Mouse (Mus musculus) heart, embryonic 14.5 days (tissue): ENCODE results near the gene Rd3. TPM values are rescaled to one million over a fixed set of nuclear protein-coding genes. Genes with fewer than 3 reads are reported as not detected.

Experiments used
- ATAC-seq: fragments of 200-750 bp; cut with Nextera tagmentation; 2 replicates; pipeline ENCODE4 v1.8.0; 2017; ENCODE audit warnings: low read depth, moderate TSS enrichment; ENCODE audit not compliant: insufficient number of reproducible peaks, insufficient read depth, low FRiP score
- H3K27ac ChIP-seq, 2 experiments: fragments of 200-500 bp in 1 of 2; fragments of 300-500 bp in 1 of 2; sonication (generic) in 1 of 2; replicated peaks in 1 of 2; 2 replicates each; pipeline ENCODE4 v1.5.1; 2012 to 2014; ENCODE audit warnings: low read depth in 2 of 2, low read length in 2 of 2, control low read depth in 1 of 2, mild to moderate bottlenecking in 1 of 2, mixed read lengths in 1 of 2; ENCODE audit not compliant: control insufficient read depth in 1 of 2, insufficient read depth in 1 of 2
- H3K27me3 ChIP-seq: fragments of 300-500 bp; sonication (generic); 2 replicates; pipeline ENCODE4 v1.6.1; 2014; ENCODE audit warnings: mild to moderate bottlenecking, low read length, control low read depth; ENCODE audit not compliant: control insufficient read depth, insufficient read depth
- H3K36me3 ChIP-seq: fragments of 300-500 bp; sonication (generic); 2 replicates; pipeline ENCODE4 v1.6.1; 2014; ENCODE audit warnings: mild to moderate bottlenecking, control low read depth, low read length, mixed read lengths; ENCODE audit not compliant: control insufficient read depth, insufficient read depth
- H3K4me1 ChIP-seq, 2 experiments: fragments of 200-500 bp in 1 of 2; fragments of 300-500 bp in 1 of 2; sonication (generic) in 1 of 2; 2 replicates each; pipeline ENCODE4 v1.6.1; 2012 to 2014; ENCODE audit warnings: low read length in 2 of 2, control low read depth in 1 of 2, mixed read lengths in 1 of 2; ENCODE audit not compliant: control insufficient read depth in 2 of 2, insufficient read depth in 2 of 2
- H3K4me2 ChIP-seq: fragments of 300-500 bp; sonication (generic); 2 replicates; pipeline ENCODE4 v1.6.1; 2014; ENCODE audit warnings: mild to moderate bottlenecking, low read length
- H3K4me3 ChIP-seq, 2 experiments: fragments of 200-500 bp in 1 of 2; fragments of 300-500 bp in 1 of 2; sonication (generic) in 1 of 2; 2 replicates each; pipeline ENCODE4 v1.5.1; 2012 to 2014; ENCODE audit warnings: low read length in 2 of 2, mild to moderate bottlenecking in 2 of 2, control low read depth in 1 of 2, low read depth in 1 of 2, moderate library complexity in 1 of 2; ENCODE audit not compliant: control insufficient read depth in 1 of 2, insufficient read depth in 1 of 2
- H3K9ac ChIP-seq: fragments of 300-500 bp; sonication (generic); 2 replicates; pipeline ENCODE4 v1.6.1; 2014; ENCODE audit warnings: mild to moderate bottlenecking, low read length
- H3K9me3 ChIP-seq: fragments of 300-500 bp; sonication (generic); 2 replicates; pipeline ENCODE4 v1.6.1; 2016; ENCODE audit warnings: low read length, control low read depth; ENCODE audit not compliant: control insufficient read depth
- WGBS: fragments of 180-500 bp; shearing (Covaris S2); extraction: QIAGEN DNeasy Blood & Tissue Kit; methylation state at CpG from one replicate; pipeline ENCODE4 v1.1.7; 2014; 5-methylcytosine and 5-hydroxymethylcytosine counted together
- polyA plus RNA-seq: library from polyadenylated mRNA; unstranded; fragments of >200 nt; fragmentation: Nextera tagmentation; extraction: Ambion mirVana; gene quantifications from 2 replicates; pipeline ENCODE4 v1.2.1, GENCODE M21; 2014

The Rd3 gene
- polyA plus RNA-seq, 1 experiment from 2014 or later: 7.0 TPM

GRCm38 (mm10) chr1:191987481-191987769, 10.3 kb downstream of the Rd3 start:
- Histone ChIP-seq H3K9ac (no peak overlapping the region), H3K9me3 (no peaks in the 10 kb centered on the region), H3K4me2 (no peak overlapping the region), H3K36me3 (no peaks in the 10 kb centered on the region), H3K27me3 (no peaks in the 10 kb centered on the region), H3K4me3 (no peak overlapping the region), H3K4me1 (peaks cover 6 to 24% of the 10 kb centered on the region in 2 experiments), H3K27ac (no peak overlapping the region)
- 54% methylated on average over 5 of the region's 5 CpGs for WGBS
- ATAC-seq: no peak

GRCm38 (mm10) chr1:191988646-191989045, 11.5 kb downstream of the Rd3 start:
- no peaks in the 10 kb centered on the region for H3K27me3 ChIP-seq
- H3K9me3 ChIP-seq: no peaks in the 10 kb centered on the region
- no peak overlapping the region for H3K9ac ChIP-seq
- ATAC-seq: no peak
- peak overlapping the region; percentile 72; the same call in 1 of the 2 replicates for H3K4me2 ChIP-seq
- H3K4me1 ChIP-seq: peaks cover 9 to 25% of the 10 kb centered on the region in 2 experiments
- no peaks in the 10 kb centered on the region for H3K36me3 ChIP-seq
- peak overlapping the region; percentile 75 to 91 for H3K27ac ChIP-seq
- no peak overlapping the region for H3K4me3 ChIP-seq
- WGBS: 42% methylated on average over 3 of the region's 3 CpGs

DNA sequence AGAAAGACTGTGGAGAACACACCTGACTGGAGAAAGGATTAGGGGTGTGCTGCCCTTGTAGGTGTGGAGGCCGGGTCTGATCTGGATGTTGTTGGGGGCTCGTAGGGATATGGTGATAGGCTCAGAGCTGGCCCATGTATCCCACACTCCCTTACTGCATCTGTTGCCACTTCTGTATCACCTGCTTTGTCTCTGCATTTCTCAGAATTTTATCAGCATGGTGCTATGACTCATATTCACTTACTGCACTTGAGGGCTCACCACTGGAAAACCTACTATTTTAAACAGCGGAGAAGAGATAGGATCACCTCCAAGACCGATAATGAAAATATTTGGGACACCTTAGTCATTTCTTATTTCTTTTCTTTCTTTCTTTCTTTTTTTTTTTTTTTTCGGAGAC, 11.9 kb downstream of the Rd3 start:
- no peak overlapping the region for H3K4me3 ChIP-seq
- H3K27me3 ChIP-seq: no peaks in the 10 kb centered on the region
- peak overlapping the region; percentile 72 for H3K4me2 ChIP-seq
- H3K9ac ChIP-seq: no peak overlapping the region
- H3K36me3 ChIP-seq: no peaks in the 10 kb centered on the region
- no peaks in the 10 kb centered on the region for H3K9me3 ChIP-seq
- ATAC-seq: no peak
- H3K4me1 ChIP-seq: peaks cover 9 to 25% of the 10 kb centered on the region in 2 experiments
- H3K27ac ChIP-seq: peak overlapping the region; percentile 75 to 91
- WGBS: 44% methylated on average over 5 of the region's 5 CpGs

DNA sequence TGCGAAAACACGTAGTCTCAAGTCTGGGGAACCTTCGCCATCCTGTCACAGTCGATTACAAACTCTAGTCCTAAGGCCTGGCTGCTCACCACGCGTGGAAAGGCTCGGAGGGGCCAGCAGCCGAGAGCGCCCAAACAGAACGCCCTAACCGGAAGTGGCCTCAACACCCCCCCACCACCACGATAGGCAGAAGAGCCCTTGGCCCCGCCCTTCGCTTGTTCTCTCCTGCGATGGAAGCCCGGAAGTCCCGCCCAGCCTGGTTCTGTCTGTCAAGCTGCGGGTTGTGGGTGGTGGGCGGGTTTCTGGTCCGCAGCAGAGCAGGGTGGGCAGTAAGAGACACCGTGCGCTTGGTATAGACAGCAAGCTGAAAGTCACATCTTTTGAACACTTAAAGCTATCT, 12.8 kb downstream of the Rd3 start:
- no peaks in the 10 kb centered on the region for H3K36me3 ChIP-seq
- WGBS: under 1% methylated on average over 22 of the region's 22 CpGs
- peak overlapping the region; percentile 62 to 66 for H3K4me3 ChIP-seq
- H3K27ac ChIP-seq: peak overlapping the region; percentile 84 to 91
- H3K9ac ChIP-seq: peak overlapping the region; percentile 81
- H3K4me1 ChIP-seq: peaks cover 9 to 30% of the 10 kb centered on the region in 2 experiments
- peak overlapping the region; percentile 72 for H3K4me2 ChIP-seq
- ATAC-seq: peak; percentile 87
- no peaks in the 10 kb centered on the region for H3K27me3 ChIP-seq
- H3K9me3 ChIP-seq: no peaks in the 10 kb centered on the region

DNA sequence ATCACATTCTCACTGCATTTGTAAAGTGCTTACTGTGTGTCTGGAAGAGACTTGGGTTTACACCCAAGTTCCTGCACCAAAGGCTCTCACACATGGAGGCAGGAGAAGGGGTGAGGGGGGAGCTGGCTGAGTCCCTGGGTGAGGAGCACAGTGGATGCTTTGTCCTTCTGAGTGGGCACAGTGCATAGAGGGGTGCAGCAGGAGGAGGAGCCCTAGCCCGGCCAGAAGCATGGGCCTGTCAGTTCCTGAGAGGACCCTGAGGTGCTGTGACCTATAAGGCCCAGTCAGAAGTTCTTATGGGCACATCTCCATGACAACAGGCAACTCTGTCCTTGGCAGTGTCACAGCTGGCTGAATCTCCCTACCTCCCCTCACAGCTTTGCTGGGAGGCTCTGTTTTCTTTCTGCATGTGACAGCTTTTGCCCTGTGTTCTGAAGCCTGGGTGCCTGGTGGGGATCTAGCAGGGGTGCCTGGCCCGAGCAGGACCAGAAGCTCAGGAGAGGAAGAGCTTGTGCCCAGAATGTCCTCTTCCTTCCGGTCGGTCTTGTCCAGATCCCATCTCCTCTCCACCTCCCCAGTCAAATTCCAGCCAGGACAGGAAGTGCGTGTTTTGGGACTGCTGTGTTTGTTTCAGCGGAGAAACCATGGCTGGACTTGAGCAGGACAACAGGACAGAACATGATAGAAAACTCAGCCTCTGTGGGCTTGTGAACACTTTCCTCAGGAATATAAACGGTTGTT, 15.0 kb downstream of the Rd3 start:
- no peak overlapping the region; a peak in 1 of 4 replicates for H3K27ac ChIP-seq
- no peak overlapping the region for H3K4me3 ChIP-seq
- ATAC-seq: no peak
- WGBS: 50% methylated on average over 7 of the region's 7 CpGs
- H3K36me3 ChIP-seq: peaks cover 14% of the 10 kb centered on the region; the same call in 1 of the 2 replicates
- H3K4me1 ChIP-seq: peaks cover 9 to 26% of the 10 kb centered on the region in 2 experiments
- H3K27me3 ChIP-seq: no peaks in the 10 kb centered on the region
- no peak overlapping the region for H3K9ac ChIP-seq
- H3K4me2 ChIP-seq: no peak overlapping the region
- 0 out of 2 replicates have a peak, but pooled peaks cover 3% of the 10 kb centered on the region for H3K9me3 ChIP-seq

DNA sequence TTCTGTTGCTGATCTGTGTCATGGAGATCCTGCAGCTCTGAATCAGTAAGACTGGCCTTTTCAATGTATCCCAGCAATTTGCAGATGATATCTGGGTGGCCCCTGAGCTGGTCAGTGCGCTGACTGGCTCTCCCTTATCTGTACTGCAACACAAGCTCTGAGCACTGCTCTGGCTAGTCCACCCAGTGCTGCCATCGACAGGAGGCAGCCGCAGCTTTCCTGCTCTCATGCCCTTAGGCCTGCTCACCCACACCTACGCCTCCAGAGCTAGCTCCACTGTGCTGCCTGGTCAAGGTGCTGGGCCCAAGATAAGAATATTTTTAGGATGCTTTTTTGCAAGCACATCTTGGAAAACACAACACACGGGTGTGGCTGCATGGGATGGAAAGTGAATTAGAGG, 17.3 kb downstream of the Rd3 start:
- H3K9ac ChIP-seq: no peak overlapping the region
- no peak overlapping the region for H3K4me3 ChIP-seq
- peaks cover 5 to 13% of the 10 kb centered on the region in 2 experiments for H3K4me1 ChIP-seq
- H3K27ac ChIP-seq: no peak overlapping the region
- no peaks in the 10 kb centered on the region for H3K27me3 ChIP-seq
- H3K9me3 ChIP-seq: 0 out of 2 replicates have a peak, but pooled peaks cover 3% of the 10 kb centered on the region
- H3K36me3 ChIP-seq: peaks cover 30% of the 10 kb centered on the region
- 47% methylated on average over 5 of the region's 5 CpGs for WGBS
- no peak overlapping the region for H3K4me2 ChIP-seq
- ATAC-seq: no peak

- no peak for ATAC-seq
- Histone ChIP-seq H3K9ac (no peak overlapping the region), H3K27me3 (no peaks in the 10 kb centered on the region), H3K4me1 (peaks cover 5 to 12% of the 10 kb centered on the region in 2 experiments), H3K27ac (no peak overlapping the region), H3K36me3 (peaks cover 41% of the 10 kb centered on the region), H3K4me3 (no peak overlapping the region), H3K9me3 (0 out of 2 replicates have a peak, but pooled peaks cover 3% of the 10 kb centered on the region), H3K4me2 (no peak overlapping the region)
- 69% methylated on average over 4 of the region's 4 CpGs for WGBS
Measured at GRCm38 (mm10) chr1:191995488-191995887, 18.3 kb downstream of the Rd3 start.

DNA sequence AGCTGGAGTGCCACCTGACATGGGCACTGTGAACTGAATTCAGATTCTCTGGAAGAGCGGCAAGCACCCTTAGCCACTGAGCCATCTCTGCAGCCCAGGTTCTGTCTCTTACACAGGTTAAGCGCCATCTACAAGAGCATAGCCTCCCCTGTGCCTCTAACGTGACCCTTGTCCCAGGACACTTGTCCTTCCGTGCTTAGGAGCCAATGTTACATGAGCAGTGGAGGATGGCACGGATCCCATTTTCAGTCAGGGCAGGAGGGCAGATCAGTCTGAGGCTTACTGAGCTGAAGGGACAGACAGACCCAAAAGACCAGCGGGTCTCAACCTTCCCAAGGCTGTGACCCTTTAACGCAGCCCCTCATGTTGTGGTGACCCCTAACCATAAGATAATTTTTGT, 18.7 kb downstream of the Rd3 start:
- Histone ChIP-seq H3K27me3 (no peaks in the 10 kb centered on the region), H3K27ac (no peak overlapping the region), H3K4me2 (no peak overlapping the region), H3K36me3 (peaks cover 45% of the 10 kb centered on the region), H3K9me3 (0 out of 2 replicates have a peak, but pooled peaks cover 3% of the 10 kb centered on the region), H3K4me1 (peaks cover 5 to 12% of the 10 kb centered on the region in 2 experiments), H3K4me3 (no peak overlapping the region), H3K9ac (no peak overlapping the region)
- WGBS: 88% methylated on average over 7 of the region's 7 CpGs
- no peak for ATAC-seq
